ENCODE assay signal across 10 mouse cellular contexts in genomic region chr7:49047336-49047735, GRCm38 (mm10).
DNase-seq lines count a peak whose midpoint lies in the region; ATAC-seq lines count a peak whose summit lies in the region.
"Had no signal": no experiment of that assay in that cellular context is flagged by ENCODE, and none has a peak within 500 bp of the region (broad histone marks: within the 10 kb centered on the region; RNA-seq: fewer than 3 reads in every experiment).

No protein-coding gene starts in this region.

- H3K4me2 ChIP-seq in forebrain, embryonic 15.5 days (replicated peaks), result no peak overlapping the region
- no peak overlapping the region for H3K4me2 ChIP-seq in limb, embryonic 13.5 days (replicated peaks)
- H3K4me2 ChIP-seq: heart, embryonic 13.5 days; limb, embryonic 12.5 days had no signal

- no peak overlapping the region for H3K4me3 ChIP-seq in forebrain, embryonic 15.5 days
- no peak overlapping the region for H3K4me3 ChIP-seq in forebrain, embryonic 10.5 days
- H3K4me3 ChIP-seq in limb, embryonic 13.5 days, result no peak overlapping the region
- no peak overlapping the region for H3K4me3 ChIP-seq in limb, embryonic 10.5 days
- H3K4me3 ChIP-seq: heart, embryonic 13.5 days; limb, embryonic 12.5 days had no signal

- no peak for DNase-seq in forebrain, embryonic 10.5 days (ENCODE audit: extremely low spot score, low spot score)
- DNase-seq in limb, embryonic 10.5 days (ENCODE audit: low spot score), result no peak
- DNase-seq in lung, postnatal 36 days, result peak; percentile 64
- DNase-seq in spleen, postnatal 36 days (ENCODE audit: low spot score in 2 of 2), result no peak
- DNase-seq in urinary bladder, postnatal 14 days (ENCODE audit: low spot score), result no peak

- no peak overlapping the region for H3K9ac ChIP-seq in forebrain, embryonic 15.5 days (replicated peaks)
- no peak overlapping the region for H3K9ac ChIP-seq in limb, embryonic 13.5 days
- H3K9ac ChIP-seq: heart, embryonic 13.5 days; limb, embryonic 12.5 days had no signal

- WGBS in forebrain, embryonic 15.5 days, result 43% methylated on average over 8 of the region's 8 CpGs
- WGBS in forebrain, embryonic 10.5 days, result 61% methylated on average over 8 of the region's 8 CpGs
- 48% methylated on average over 8 of the region's 8 CpGs for WGBS in limb, embryonic 13.5 days
- 67% methylated on average over 8 of the region's 8 CpGs for WGBS in limb, embryonic 10.5 days

- no peaks in the 10 kb centered on the region for H3K36me3 ChIP-seq in forebrain, embryonic 15.5 days
- H3K36me3 ChIP-seq in forebrain, embryonic 10.5 days (replicated peaks), result no peaks in the 10 kb centered on the region
- no peaks in the 10 kb centered on the region for H3K36me3 ChIP-seq in limb, embryonic 13.5 days
- no peaks in the 10 kb centered on the region for H3K36me3 ChIP-seq in limb, embryonic 10.5 days
- H3K36me3 ChIP-seq: heart, embryonic 13.5 days; limb, embryonic 12.5 days had no signal

- no peak overlapping the region for H3K27ac ChIP-seq in forebrain, embryonic 15.5 days (replicated peaks)
- no peak overlapping the region for H3K27ac ChIP-seq in forebrain, embryonic 10.5 days
- H3K27ac ChIP-seq in limb, embryonic 13.5 days, result no peak overlapping the region
- H3K27ac ChIP-seq in limb, embryonic 10.5 days, result no peak overlapping the region
- H3K27ac ChIP-seq: heart, embryonic 13.5 days; limb, embryonic 12.5 days had no signal

- no peaks in the 10 kb centered on the region for H3K27me3 ChIP-seq in forebrain, embryonic 15.5 days
- H3K27me3 ChIP-seq in forebrain, embryonic 10.5 days (ENCODE audit: poor library complexity, severe bottlenecking), result peaks cover 70% of the 10 kb centered on the region
- peaks cover 23% of the 10 kb centered on the region for H3K27me3 ChIP-seq in limb, embryonic 13.5 days
- no peaks in the 10 kb centered on the region for H3K27me3 ChIP-seq in limb, embryonic 10.5 days (ENCODE audit: low read depth, poor library complexity, severe bottlenecking)
- H3K27me3 ChIP-seq: heart, embryonic 13.5 days had no signal

- H3K4me1 ChIP-seq in forebrain, embryonic 15.5 days, result 0 out of 2 replicates have a peak, but pooled peaks cover 5% of the 10 kb centered on the region
- H3K4me1 ChIP-seq in forebrain, embryonic 10.5 days, result peaks cover 45% of the 10 kb centered on the region
- peaks cover 30% of the 10 kb centered on the region for H3K4me1 ChIP-seq in limb, embryonic 13.5 days
- peaks cover 18% of the 10 kb centered on the region; the same call in 1 of the 2 replicates for H3K4me1 ChIP-seq in limb, embryonic 10.5 days

- no peaks in the 10 kb centered on the region for H3K9me3 ChIP-seq in forebrain, embryonic 15.5 days
- no peaks in the 10 kb centered on the region for H3K9me3 ChIP-seq in forebrain, embryonic 10.5 days
- H3K9me3 ChIP-seq in limb, embryonic 13.5 days, result no peaks in the 10 kb centered on the region
- H3K9me3 ChIP-seq in limb, embryonic 10.5 days (replicated peaks), result no peaks in the 10 kb centered on the region
- H3K9me3 ChIP-seq: heart, embryonic 13.5 days; limb, embryonic 12.5 days had no signal

- ATAC-seq in forebrain, embryonic 15.5 days (replicated peaks), result 0 out of 2 replicates have a peak, but pooled peaks have one; percentile 15
- ATAC-seq in limb, embryonic 13.5 days (ENCODE audit: low FRiP score, low read depth), result peak; percentile 46
- ATAC-seq in common myeloid progenitor, adult 5-6 weeks (replicated peaks; ENCODE audit: low read depth, poor library complexity, severe bottlenecking), result peak; percentile 98

Comparison
In these comparisons a context has a peak if more than half of its experiments do, and no peak if none do; other contexts are left out.
1. ATAC-seq: peak in every context shown above with its lines; median percentile 98 in common myeloid progenitor, adult 5-6 weeks; 46 in limb, embryonic 13.5 days; 15 in forebrain, embryonic 15.5 days.